ENCODE assay signal across 9 mouse cellular contexts in the genomic region with DNA sequence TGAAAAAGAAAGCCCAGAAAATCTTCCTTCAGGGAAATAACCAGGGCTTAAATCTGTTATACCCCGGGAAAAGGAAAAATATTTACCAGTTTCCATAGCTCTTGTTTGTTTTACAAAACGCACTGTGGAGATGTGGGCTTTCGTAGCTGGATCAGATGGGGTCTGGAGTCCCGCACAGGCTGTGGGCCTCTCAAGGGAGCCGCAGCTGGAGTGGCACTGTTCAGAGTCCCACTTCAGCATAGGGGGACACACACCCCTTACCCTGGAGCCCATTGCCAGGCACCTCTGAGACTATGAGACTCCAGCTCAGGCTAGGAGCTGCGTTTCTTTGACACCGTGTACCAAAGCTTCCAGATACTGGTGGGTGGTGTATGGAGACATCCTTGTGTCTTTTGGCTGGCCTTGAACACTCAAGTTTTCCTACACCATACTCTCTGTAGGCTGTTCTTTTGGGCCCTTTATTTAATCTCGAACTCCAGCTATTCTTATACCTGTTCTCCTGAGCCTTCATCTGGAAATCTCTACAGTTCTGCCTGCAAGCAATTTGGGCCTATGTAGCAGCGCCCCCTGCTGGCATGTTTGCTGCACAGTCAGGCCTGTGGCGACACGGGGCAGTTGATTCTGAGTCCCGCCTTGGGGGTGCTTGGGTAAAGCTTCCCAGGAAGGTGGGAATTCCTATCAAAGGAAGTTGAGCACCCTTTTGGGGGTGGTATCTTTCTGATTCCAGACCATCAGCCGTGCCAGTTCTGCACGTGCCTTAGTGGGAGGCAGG. TPM values are rescaled to one million over a fixed set of nuclear protein-coding genes. Genes with fewer than 3 reads are reported as not detected.
DNase-seq lines count a peak whose midpoint lies in the region; ATAC-seq lines count a peak whose summit lies in the region.
"Had no signal": no experiment of that assay in that cellular context is flagged by ENCODE, and none has a peak within 500 bp of the region (broad histone marks: within the 10 kb centered on the region; RNA-seq: fewer than 3 reads in every experiment).

No protein-coding gene starts in this region.

- no peak overlapping the region for H3K4me3 ChIP-seq in lung, embryonic 16.5 days (ENCODE audit: low read length)
- H3K4me3 ChIP-seq: liver, embryonic 15.5 days had no signal

- peak; percentile 40 for DNase-seq in CD4-positive helper T cell, adult 2 months (ENCODE audit: low read depth, low spot score)
- peak; percentile 65 for DNase-seq in WW6 (ENCODE audit: low read depth, low spot score)
- peak; percentile 15 to 43 for DNase-seq in heart, adult 9 months (ENCODE audit: low spot score in 2 of 2)
- peak; percentile 32 to 68 for DNase-seq in layer of hippocampus, adult 18-20 months (ENCODE audit: low spot score in 2 of 2)
- DNase-seq in right cerebral cortex, postnatal 14 days = peak; percentile 80
- peak; percentile 37 to 81 for DNase-seq in urinary bladder, postnatal 4 days (ENCODE audit: low spot score in 2 of 2)

- H3K36me3 ChIP-seq in lung, embryonic 16.5 days (ENCODE audit: control insufficient read depth, insufficient read depth, low read length) = no peaks in the 10 kb centered on the region
- H3K36me3 ChIP-seq: liver, embryonic 15.5 days had no signal

- WGBS in lung, embryonic 16.5 days = 45% methylated on average over 14 of the region's 14 CpGs

- H3K4me2 ChIP-seq in lung, embryonic 16.5 days (ENCODE audit: low read depth, low read length) = no peak overlapping the region
- H3K4me2 ChIP-seq: liver, embryonic 15.5 days had no signal

- no peaks in the 10 kb centered on the region for H3K4me1 ChIP-seq in lung, embryonic 16.5 days (replicated peaks; ENCODE audit: control insufficient read depth, insufficient read depth, low read length)
- H3K4me1 ChIP-seq: liver, embryonic 15.5 days had no signal

- H3K9ac ChIP-seq in lung, embryonic 16.5 days (ENCODE audit: low read length) = no peak overlapping the region
- H3K9ac ChIP-seq: liver, embryonic 15.5 days had no signal

- no peaks in the 10 kb centered on the region for H3K27me3 ChIP-seq in lung, embryonic 16.5 days (ENCODE audit: control insufficient read depth, insufficient read depth, low read depth, low read length)
- H3K27me3 ChIP-seq: liver, embryonic 15.5 days had no signal

- H3K27ac ChIP-seq in lung, embryonic 16.5 days (ENCODE audit: low read length) = no peak overlapping the region
- H3K27ac ChIP-seq: liver, embryonic 15.5 days had no signal

- H3K9me3 ChIP-seq in lung, embryonic 16.5 days (ENCODE audit: control insufficient read depth, low read length) = no peaks in the 10 kb centered on the region
- H3K9me3 ChIP-seq: liver, embryonic 15.5 days had no signal

- ATAC-seq in common myeloid progenitor, adult 5-6 weeks (replicated peaks; ENCODE audit: low read depth, poor library complexity, severe bottlenecking) = peak; percentile 86
- ATAC-seq in lung, embryonic 16.5 days (ENCODE audit: low read depth) = peak; percentile 31

RNA-seq across cellular contexts. Expression of gene Ano2, which starts 28.9 kb away (rescaled TPM):
- total RNA-seq in common myeloid progenitor, adult 5-6 weeks (2017) = not detected in 2 replicates
- 1 to 10 TPM; 5.1 to 5.9 TPM for total RNA-seq in layer of hippocampus, adult 18-20 months (2021)
- polyA plus RNA-seq in lung, embryonic 16.5 days (2015; fragmentation: Nextera tagmentation; extraction: Ambion mirVana) = 0.13 and 0.16 TPM in 2 replicates

Comparison
In these comparisons a context has a peak if more than half of its experiments do, and no peak if none do; other contexts are left out.
1. DNase-seq: peak in every context shown above with its lines; median percentile 80 in right cerebral cortex, postnatal 14 days; 65 in WW6; 59 in urinary bladder, postnatal 4 days; 50 in layer of hippocampus, adult 18-20 months; 40 in CD4-positive helper T cell, adult 2 months; 29 in heart, adult 9 months.